12 mouse cellular contexts compared by ENCODE assay signal in the genomic region with DNA sequence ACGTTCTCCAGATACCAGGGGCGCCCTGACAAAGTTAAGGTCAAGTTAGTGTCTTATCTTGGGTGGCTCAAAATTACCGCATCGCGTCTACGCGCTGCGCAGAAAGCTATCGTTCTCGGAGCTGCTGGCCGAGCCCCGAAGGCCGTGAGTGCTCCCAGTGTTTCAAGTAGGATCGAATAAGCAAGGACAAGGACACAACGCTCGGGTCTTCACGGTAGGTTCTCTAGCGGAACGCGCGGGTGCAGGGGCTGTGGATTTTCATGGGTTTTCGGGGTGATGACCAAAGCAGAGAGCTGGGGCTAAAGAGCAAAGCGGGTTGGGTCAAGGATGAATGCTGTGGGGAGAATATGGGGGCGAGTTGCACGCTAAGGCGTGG. TPM values are rescaled to one million over a fixed set of nuclear protein-coding genes. Genes with fewer than 3 reads are reported as not detected.
DNase-seq lines count a peak whose midpoint lies in the region; ATAC-seq lines count a peak whose summit lies in the region.
"Had no signal": no experiment of that assay in that cellular context is flagged by ENCODE, and none has a peak within 500 bp of the region (broad histone marks: within the 10 kb centered on the region; RNA-seq: fewer than 3 reads in every experiment).

No protein-coding gene starts in this region.

- no peaks in the 10 kb centered on the region for H3K36me3 ChIP-seq in kidney, embryonic 15.5 days
- no peaks in the 10 kb centered on the region for H3K36me3 ChIP-seq in intestine, embryonic 15.5 days
- no peaks in the 10 kb centered on the region for H3K36me3 ChIP-seq in neural tube, embryonic 11.5 days (ENCODE audit: control insufficient read depth, insufficient read depth, low read length)
- H3K36me3 ChIP-seq in forebrain, embryonic 13.5 days (ENCODE audit: poor library complexity, severe bottlenecking), result no peaks in the 10 kb centered on the region
- H3K36me3 ChIP-seq: forebrain, embryonic 12.5 days had no signal

- no peaks in the 10 kb centered on the region for H3K9me3 ChIP-seq in kidney, embryonic 15.5 days (replicated peaks)
- H3K9me3 ChIP-seq in intestine, embryonic 15.5 days, result no peaks in the 10 kb centered on the region
- no peaks in the 10 kb centered on the region for H3K9me3 ChIP-seq in neural tube, embryonic 11.5 days (ENCODE audit: control insufficient read depth, low read length)
- H3K9me3 ChIP-seq in forebrain, embryonic 13.5 days (replicated peaks), result no peaks in the 10 kb centered on the region
- H3K9me3 ChIP-seq: forebrain, embryonic 12.5 days had no signal

- H3K27me3 ChIP-seq in kidney, embryonic 15.5 days, result peaks cover 68% of the 10 kb centered on the region
- peaks cover 99% of the 10 kb centered on the region for H3K27me3 ChIP-seq in intestine, embryonic 15.5 days (replicated peaks)
- H3K27me3 ChIP-seq in neural tube, embryonic 11.5 days (ENCODE audit: control insufficient read depth, insufficient read depth, low read length), result peaks cover 100% of the 10 kb centered on the region
- peaks cover 100% of the 10 kb centered on the region for H3K27me3 ChIP-seq in forebrain, embryonic 13.5 days

- H3K9ac ChIP-seq in kidney, embryonic 15.5 days, result peak overlapping the region; percentile 65
- no peak overlapping the region for H3K9ac ChIP-seq in intestine, embryonic 15.5 days
- no peak overlapping the region; the same call in 1 of the 2 replicates for H3K9ac ChIP-seq in neural tube, embryonic 11.5 days (ENCODE audit: low read length)
- H3K9ac ChIP-seq in forebrain, embryonic 13.5 days, result no peak overlapping the region
- H3K9ac ChIP-seq: forebrain, embryonic 12.5 days had no signal

- ATAC-seq in kidney, embryonic 15.5 days (replicated peaks; ENCODE audit: low FRiP score), result no peak
- ATAC-seq in common myeloid progenitor, adult 5-6 weeks (replicated peaks; ENCODE audit: low read depth, poor library complexity, severe bottlenecking), result peak; percentile 40; the same call in 1 of the 2 replicates
- ATAC-seq in intestine, embryonic 15.5 days, result no peak
- no peak for ATAC-seq in neural tube, embryonic 11.5 days (ENCODE audit: insufficient read depth, low FRiP score, low TSS enrichment)
- ATAC-seq in forebrain, embryonic 13.5 days, result no peak

- H3K27ac ChIP-seq in kidney, embryonic 15.5 days, result peak overlapping the region; percentile 96
- H3K27ac ChIP-seq in intestine, embryonic 15.5 days, result 0 out of 2 replicates have a peak overlapping the region, but pooled peaks have one; percentile 11
- no peak overlapping the region; the same call in 1 of the 2 replicates for H3K27ac ChIP-seq in neural tube, embryonic 11.5 days (ENCODE audit: low read depth, low read length)
- H3K27ac ChIP-seq in forebrain, embryonic 13.5 days, result no peak overlapping the region
- H3K27ac ChIP-seq: forebrain, embryonic 12.5 days had no signal

- peak overlapping the region; percentile 66 for H3K4me3 ChIP-seq in kidney, embryonic 15.5 days (replicated peaks)
- peak overlapping the region; percentile 16 for H3K4me3 ChIP-seq in intestine, embryonic 15.5 days (replicated peaks)
- peak overlapping the region; percentile 41 for H3K4me3 ChIP-seq in neural tube, embryonic 11.5 days (ENCODE audit: low read depth, low read length)
- no peak overlapping the region for H3K4me3 ChIP-seq in forebrain, embryonic 13.5 days
- H3K4me3 ChIP-seq: forebrain, embryonic 12.5 days had no signal

- H3K4me2 ChIP-seq in kidney, embryonic 15.5 days, result peak overlapping the region; percentile 68
- H3K4me2 ChIP-seq in intestine, embryonic 15.5 days (replicated peaks), result peak overlapping the region; percentile 38
- H3K4me2 ChIP-seq in neural tube, embryonic 11.5 days (ENCODE audit: low read depth), result peak overlapping the region; percentile 15; the same call in 1 of the 2 replicates
- no peak overlapping the region for H3K4me2 ChIP-seq in forebrain, embryonic 13.5 days
- H3K4me2 ChIP-seq: forebrain, embryonic 12.5 days had no signal

- under 1% methylated on average over 26 of the region's 26 CpGs for WGBS in kidney, embryonic 15.5 days
- under 1% methylated on average over 26 of the region's 26 CpGs for WGBS in intestine, embryonic 15.5 days
- WGBS in neural tube, embryonic 11.5 days, result under 1% methylated on average over 26 of the region's 26 CpGs
- 1% methylated on average over 25 of the region's 26 CpGs for WGBS in forebrain, embryonic 13.5 days

- DNase-seq in kidney, adult 11 months, result no peak
- peak; percentile 43 for DNase-seq in neural tube, embryonic 11.5 days (ENCODE audit: low spot score)
- no peak for DNase-seq in lung, postnatal 4 days
- DNase-seq: cerebellum, postnatal 25 days; left cerebral cortex, postnatal 4 days; lung, postnatal 36 days had no signal

- peaks cover 78% of the 10 kb centered on the region for H3K4me1 ChIP-seq in kidney, embryonic 15.5 days
- peaks cover 17% of the 10 kb centered on the region for H3K4me1 ChIP-seq in intestine, embryonic 15.5 days (replicated peaks)
- H3K4me1 ChIP-seq in neural tube, embryonic 11.5 days (ENCODE audit: control insufficient read depth, insufficient read depth, low read length), result 0 out of 2 replicates have a peak, but pooled peaks cover 2% of the 10 kb centered on the region
- H3K4me1 ChIP-seq in forebrain, embryonic 13.5 days, result peaks cover 13% of the 10 kb centered on the region

RNA-seq across cellular contexts. Expression of a gene that starts 0.2 kb away (rescaled TPM):
- 25.1 and 26.3 TPM in 2 replicates for polyA plus RNA-seq in kidney, embryonic 15.5 days (2015; fragmentation: Nextera tagmentation; extraction: Ambion mirVana)
- total RNA-seq in common myeloid progenitor, adult 5-6 weeks (2017), result not detected in 2 replicates
- 1.2 and 2.3 TPM in 2 replicates for polyA plus RNA-seq in intestine, embryonic 15.5 days (2015; fragmentation: Nextera tagmentation; extraction: Ambion mirVana)
- 8.1 and 8.5 TPM in 2 replicates for polyA plus RNA-seq in neural tube, embryonic 11.5 days (2014; fragmentation: Nextera tagmentation; extraction: Ambion mirVana)
- polyA plus RNA-seq in forebrain, embryonic 13.5 days (2015; fragmentation: Nextera tagmentation; extraction: Ambion mirVana), result not detected in 2 replicates
- total RNA-seq: granulocyte monocyte progenitor cell, adult 5-6 weeks; left cerebral cortex, postnatal 4 days had no signal
- polyA plus RNA-seq: forebrain, embryonic 12.5 days had no signal

RNA-seq across cellular contexts. Expression of a gene that starts 4.8 kb away (rescaled TPM):
- 5.4 and 6.4 TPM in 2 replicates for polyA plus RNA-seq in kidney, embryonic 15.5 days (2015; fragmentation: Nextera tagmentation; extraction: Ambion mirVana)
- total RNA-seq in common myeloid progenitor, adult 5-6 weeks (2017), result not detected in 2 replicates
- 0.45 and 1.1 TPM in 2 replicates for polyA plus RNA-seq in intestine, embryonic 15.5 days (2015; fragmentation: Nextera tagmentation; extraction: Ambion mirVana)
- 2.1 TPM in 2 replicates for polyA plus RNA-seq in neural tube, embryonic 11.5 days (2014; fragmentation: Nextera tagmentation; extraction: Ambion mirVana)
- not detected in 2 replicates for polyA plus RNA-seq in forebrain, embryonic 13.5 days (2015; fragmentation: Nextera tagmentation; extraction: Ambion mirVana)
- total RNA-seq: granulocyte monocyte progenitor cell, adult 5-6 weeks; left cerebral cortex, postnatal 4 days had no signal
- polyA plus RNA-seq: forebrain, embryonic 12.5 days had no signal

RNA-seq across cellular contexts. Expression of a gene that starts 11.5 kb away (rescaled TPM):
- polyA plus RNA-seq in kidney, embryonic 15.5 days (2015; fragmentation: Nextera tagmentation; extraction: Ambion mirVana), result 0.23 and 0.95 TPM in 2 replicates
- not detected in 2 replicates for total RNA-seq in common myeloid progenitor, adult 5-6 weeks (2017)
- 0.67 and 0.77 TPM in 2 replicates for polyA plus RNA-seq in intestine, embryonic 15.5 days (2015; fragmentation: Nextera tagmentation; extraction: Ambion mirVana)
- 0.41 and 1.0 TPM in 2 replicates for polyA plus RNA-seq in neural tube, embryonic 11.5 days (2014; fragmentation: Nextera tagmentation; extraction: Ambion mirVana)
- polyA plus RNA-seq in forebrain, embryonic 13.5 days (2015; fragmentation: Nextera tagmentation; extraction: Ambion mirVana), result not detected in 2 replicates
- total RNA-seq: granulocyte monocyte progenitor cell, adult 5-6 weeks; left cerebral cortex, postnatal 4 days had no signal
- polyA plus RNA-seq: forebrain, embryonic 12.5 days had no signal

RNA-seq across cellular contexts. Expression of a gene that starts 12.1 kb away (rescaled TPM):
- 33.6 and 36.6 TPM in 2 replicates for polyA plus RNA-seq in kidney, embryonic 15.5 days (2015; fragmentation: Nextera tagmentation; extraction: Ambion mirVana)
- total RNA-seq in common myeloid progenitor, adult 5-6 weeks (2017), result not detected in 2 replicates
- polyA plus RNA-seq in intestine, embryonic 15.5 days (2015; fragmentation: Nextera tagmentation; extraction: Ambion mirVana), result 4.8 and 7.9 TPM in 2 replicates
- polyA plus RNA-seq in neural tube, embryonic 11.5 days (2014; fragmentation: Nextera tagmentation; extraction: Ambion mirVana), result 28.1 and 29.3 TPM in 2 replicates
- not detected in 2 replicates for polyA plus RNA-seq in forebrain, embryonic 13.5 days (2015; fragmentation: Nextera tagmentation; extraction: Ambion mirVana)
- total RNA-seq: granulocyte monocyte progenitor cell, adult 5-6 weeks; left cerebral cortex, postnatal 4 days had no signal
- polyA plus RNA-seq: forebrain, embryonic 12.5 days had no signal

RNA-seq across cellular contexts. Expression of a gene that starts 17.9 kb away (rescaled TPM):
- polyA plus RNA-seq in kidney, embryonic 15.5 days (2015; fragmentation: Nextera tagmentation; extraction: Ambion mirVana), result 38.1 and 40.7 TPM in 2 replicates
- total RNA-seq in common myeloid progenitor, adult 5-6 weeks (2017), result not detected in 2 replicates
- polyA plus RNA-seq in intestine, embryonic 15.5 days (2015; fragmentation: Nextera tagmentation; extraction: Ambion mirVana), result 4.4 and 5.9 TPM in 2 replicates
- 14.3 and 17.3 TPM in 2 replicates for polyA plus RNA-seq in neural tube, embryonic 11.5 days (2014; fragmentation: Nextera tagmentation; extraction: Ambion mirVana)
- not detected in 2 replicates for polyA plus RNA-seq in forebrain, embryonic 13.5 days (2015; fragmentation: Nextera tagmentation; extraction: Ambion mirVana)
- total RNA-seq: granulocyte monocyte progenitor cell, adult 5-6 weeks; left cerebral cortex, postnatal 4 days had no signal
- polyA plus RNA-seq: forebrain, embryonic 12.5 days had no signal

Comparison
In these comparisons a context has a peak if more than half of its experiments do, and no peak if none do; other contexts are left out.
1. H3K27ac ChIP-seq: peak in kidney, embryonic 15.5 days (single experiment) and intestine, embryonic 15.5 days (single experiment); none in neural tube, embryonic 11.5 days (single experiment) and forebrain, embryonic 13.5 days (single experiment).